Mouse (Mus musculus): ENCODE data around the gene Atp13a3.

GRCm38 (mm10) chr16:30307961-30308615 lies 97.7 kb downstream of the Atp13a3 start:
- TF ChIP-seq CTCF (IDR thresholded peaks at IDR 0.05; ENCODE audit: extremely low read depth, insufficient read depth, insufficient read length, insufficient replicate concordance), result no peak
- no peak for TF ChIP-seq POLR2A (IDR thresholded peaks at IDR 0.05; ENCODE audit: low read depth, low read length)

Measured in spleen, adult 2 months (tissue).